Mouse (Mus musculus) embryo, embryonic 11.5 days (tissue): ENCODE measurements at regions not wholly inside any gene's neighbourhood (a gene's known extent, or its start where the extent isn't known, plus 50 kb on each side); places are given as distances from the start of the nearest gene placed in this dataset.

Experiments
- DNase-seq: peaks from one replicate; pipeline ENCODE4 v3.0.0-alpha.2; 2012; ENCODE audit warnings: low read depth, low spot score

DNA sequence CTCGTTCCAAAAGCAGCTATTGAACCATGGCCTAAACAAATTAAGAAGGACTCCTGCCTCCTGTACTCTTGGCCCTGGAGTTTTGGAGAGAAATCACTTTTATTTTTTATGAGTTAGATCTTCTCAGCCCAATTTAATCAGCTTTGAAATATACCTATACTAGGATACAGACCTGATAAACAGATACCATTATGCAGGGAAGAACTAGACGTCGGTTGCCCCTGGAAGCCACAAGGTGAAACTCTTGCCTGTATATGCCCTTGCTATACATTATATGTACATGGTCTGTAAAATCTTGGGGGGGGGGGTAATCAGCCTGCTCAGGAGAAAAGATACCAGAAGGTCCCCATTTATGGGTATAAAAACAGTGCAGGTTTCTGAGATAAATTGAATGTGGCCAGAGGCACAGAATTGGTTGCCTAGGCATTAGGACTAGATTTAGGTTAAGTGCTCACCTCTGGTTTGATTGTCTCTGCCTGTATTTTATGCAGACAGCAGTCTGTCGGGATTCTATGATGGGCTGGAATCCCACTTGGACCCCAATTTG is 1239.9 kb upstream of the A1bg start:
- DNase-seq, result no peak

DNA sequence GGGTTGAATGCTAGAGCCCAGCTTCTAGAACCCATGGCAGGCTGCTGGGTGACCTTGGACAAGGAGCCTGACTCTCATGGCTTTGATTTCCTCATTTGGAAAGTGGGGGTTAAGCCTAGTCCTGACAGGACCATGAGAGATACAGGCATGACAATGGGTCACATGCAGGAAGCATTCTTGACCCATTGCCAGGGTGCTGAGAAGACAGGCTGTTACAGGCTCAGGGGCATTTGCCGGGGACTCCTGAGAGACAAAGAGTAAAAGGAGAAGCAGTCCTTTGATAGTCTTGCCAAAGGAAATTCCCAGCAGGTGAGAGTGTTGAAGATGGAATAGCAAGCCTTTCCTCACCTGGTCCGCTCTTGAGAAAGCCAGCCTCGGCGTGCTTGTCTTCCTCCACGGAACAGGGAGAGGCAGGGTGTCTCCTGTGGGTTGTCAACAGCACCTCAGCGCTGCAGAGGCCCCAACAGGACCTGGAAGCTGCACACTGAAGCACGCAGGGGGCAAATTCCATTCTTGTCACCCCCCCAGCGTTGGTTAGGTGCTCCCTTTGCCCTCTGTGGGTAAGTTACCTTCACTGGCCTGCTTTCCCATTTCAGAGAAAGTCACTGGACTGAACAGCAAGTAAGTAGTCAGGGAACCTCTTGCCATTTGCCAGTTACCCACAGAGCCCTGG is 1239.3 kb upstream of the A1bg start:
- DNase-seq, result no peak

DNA sequence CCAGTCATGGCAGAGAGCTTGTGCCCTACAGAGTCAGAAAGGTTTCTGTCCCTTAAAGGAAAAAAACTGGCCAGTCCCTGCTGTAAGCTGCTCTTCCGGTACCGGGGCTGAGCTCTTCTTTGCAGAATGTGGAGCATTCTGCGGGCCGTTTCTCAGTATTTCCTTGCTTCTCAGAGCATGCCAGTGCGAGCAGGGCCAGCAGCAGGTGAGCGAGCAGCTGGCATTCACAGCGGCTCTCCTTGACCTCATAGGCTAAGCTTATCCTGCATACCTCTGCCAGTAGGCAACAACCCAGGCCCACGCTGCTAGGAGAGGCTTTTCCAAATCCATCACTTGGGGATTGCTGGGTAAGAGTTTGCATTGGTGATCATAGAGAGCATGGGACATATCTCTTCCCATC is 1238.2 kb upstream of the A1bg start:
- no peak for DNase-seq

DNA sequence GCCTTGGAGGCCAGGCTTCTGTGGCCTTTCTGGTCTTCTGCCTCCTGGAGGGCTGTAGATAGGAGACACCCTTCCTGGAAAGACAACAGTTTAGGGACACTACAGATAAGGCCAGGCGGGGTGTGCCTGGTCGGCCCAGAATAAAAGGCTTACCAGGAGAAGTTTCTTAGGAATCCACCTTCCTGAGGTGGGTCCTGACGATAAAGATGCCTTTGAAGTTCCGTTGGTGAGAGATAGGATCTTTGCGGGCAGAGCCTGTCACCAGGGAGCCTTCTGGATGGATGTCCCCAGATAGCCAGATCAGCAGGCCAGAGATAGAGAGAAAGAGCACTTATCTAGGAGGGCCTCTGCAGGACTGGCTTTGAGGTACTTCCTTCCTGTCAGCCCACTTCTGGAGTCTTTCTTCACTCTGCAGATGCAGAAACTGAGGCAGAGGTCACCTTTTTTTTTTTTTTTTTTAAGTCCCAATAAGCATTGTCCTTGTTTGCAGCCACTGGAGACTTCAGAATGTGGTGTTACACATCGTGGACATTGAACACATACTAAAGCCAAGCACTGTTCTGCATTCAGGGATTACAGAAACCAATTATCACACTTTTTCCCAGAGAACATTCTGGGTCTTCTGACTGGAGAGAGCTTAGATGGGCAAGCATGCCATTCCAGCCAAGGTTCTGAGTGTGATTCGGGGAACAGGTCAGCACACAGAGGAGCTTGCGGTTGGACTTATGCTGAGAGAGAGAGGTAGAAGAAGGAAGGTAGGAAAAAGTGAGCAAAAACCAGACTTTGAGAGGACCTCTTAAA is 1236.3 kb upstream of the A1bg start:
- no peak for DNase-seq

DNA sequence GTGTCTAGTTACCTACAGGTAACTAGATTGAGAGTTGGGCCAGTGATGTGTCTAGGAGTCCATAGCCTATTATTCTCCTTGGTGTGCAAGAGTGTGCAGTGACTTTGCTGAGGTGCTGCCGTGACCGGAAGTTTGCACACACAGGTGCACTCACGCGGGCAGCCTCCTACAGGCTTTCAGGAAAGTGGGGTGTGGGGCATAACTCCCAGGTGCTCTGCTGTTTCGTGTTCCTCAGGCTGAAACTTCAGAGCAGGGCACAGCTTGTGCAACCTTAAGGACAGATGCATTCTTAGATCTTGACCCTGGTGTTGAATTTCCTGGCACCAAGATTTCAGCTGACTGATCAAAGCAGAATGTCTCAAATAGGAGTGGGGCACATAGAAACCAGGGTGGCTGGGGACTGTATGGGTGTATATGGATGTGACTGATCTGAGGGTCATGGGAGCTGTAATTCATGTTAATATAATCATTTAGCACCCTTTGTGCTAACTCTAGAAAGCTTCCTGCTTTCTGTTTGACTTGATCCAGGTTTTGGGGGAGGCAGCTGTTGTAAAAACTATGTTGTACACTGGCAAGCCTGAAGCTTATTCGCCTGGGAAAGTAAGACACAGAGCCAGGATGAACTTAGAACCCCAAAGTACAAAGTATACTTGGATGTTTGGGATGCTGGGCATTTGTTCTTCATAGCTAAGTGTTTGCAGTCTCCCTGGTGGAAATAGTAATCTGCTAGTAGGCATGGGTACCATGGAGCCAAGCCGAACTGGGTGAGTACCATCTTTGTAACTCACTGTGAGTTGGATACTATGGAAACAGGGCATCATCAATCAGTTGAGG is 1234.6 kb upstream of the A1bg start:
- no peak for DNase-seq

DNA sequence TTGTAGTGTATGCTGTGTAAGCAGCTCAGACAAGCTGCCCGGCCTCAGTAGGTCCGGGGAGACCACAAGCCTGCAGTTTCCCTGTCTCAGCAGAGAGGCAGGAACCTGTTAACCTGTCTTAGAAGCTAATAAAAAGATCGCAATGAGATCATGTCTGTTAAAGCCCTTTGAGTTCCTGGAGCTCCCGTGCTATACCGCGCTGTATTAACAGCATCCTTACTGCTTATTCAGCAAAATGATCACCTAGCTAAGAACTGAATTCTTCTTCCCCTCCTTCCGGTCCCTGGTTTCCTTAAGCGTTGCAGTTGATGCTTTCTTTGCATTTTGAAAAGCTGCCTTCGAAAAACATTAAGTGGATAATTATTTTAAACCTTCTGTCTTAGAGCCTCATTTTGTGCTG is 1230.4 kb upstream of the A1bg start:
- no peak for DNase-seq

DNA sequence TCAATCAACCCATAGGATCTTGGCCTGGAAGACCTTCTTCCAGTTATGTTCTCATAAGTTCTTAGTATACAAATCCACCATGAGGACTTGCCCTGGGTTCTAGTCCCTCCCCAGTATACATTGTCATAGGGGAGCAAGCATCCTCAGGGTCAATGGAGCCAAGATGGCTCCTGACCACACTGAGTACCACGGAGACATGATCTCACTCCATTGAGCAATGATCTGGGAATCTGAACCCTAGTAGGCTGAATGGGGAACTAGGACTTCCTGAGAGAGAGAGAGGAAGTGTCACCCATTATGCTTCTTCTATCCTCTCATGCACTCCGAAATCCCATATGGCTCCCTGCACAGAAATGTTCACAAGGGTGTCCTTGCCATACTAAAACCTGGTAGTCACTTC is 1229.3 kb upstream of the A1bg start:
- no peak for DNase-seq

DNA sequence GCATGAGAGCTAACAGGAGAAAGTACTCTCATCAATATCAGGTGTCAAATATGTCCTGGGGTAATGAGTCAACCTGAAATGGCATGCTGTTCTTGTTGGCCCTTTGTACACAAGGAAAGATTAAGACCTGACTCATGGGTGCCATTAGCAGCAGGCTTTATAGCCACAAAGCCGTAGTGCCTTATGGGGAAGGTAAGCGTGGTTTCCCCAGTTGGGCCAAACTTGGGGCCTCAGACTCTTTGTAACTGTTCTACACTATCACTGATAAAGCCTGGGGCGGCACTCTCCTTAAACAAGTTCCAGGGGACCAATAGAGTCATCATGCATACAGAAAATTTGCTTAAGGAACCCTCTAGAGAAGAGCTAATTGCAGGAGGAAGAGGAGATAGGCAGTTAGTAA is 1228.9 kb upstream of the A1bg start:
- no peak for DNase-seq

DNA sequence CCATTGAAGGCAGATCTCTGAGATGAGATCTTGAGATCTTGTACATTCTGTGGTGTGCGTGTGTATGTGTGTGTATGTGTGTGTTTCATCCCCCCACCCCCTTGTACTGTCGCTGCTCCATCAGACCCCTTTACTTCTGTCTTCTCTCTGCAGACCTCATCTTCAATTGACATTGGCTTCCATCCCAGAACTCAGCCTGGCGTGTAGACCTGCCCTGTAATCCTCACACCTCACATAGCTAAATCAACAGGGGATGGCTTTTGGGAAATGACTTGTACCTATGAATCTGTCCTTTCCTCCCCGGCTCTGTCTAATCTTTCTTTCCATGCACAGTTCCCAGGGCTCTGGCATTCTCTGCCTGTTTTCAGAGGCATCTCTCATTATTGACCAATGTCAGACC is 1227.5 kb upstream of the A1bg start:
- no peak for DNase-seq

DNA sequence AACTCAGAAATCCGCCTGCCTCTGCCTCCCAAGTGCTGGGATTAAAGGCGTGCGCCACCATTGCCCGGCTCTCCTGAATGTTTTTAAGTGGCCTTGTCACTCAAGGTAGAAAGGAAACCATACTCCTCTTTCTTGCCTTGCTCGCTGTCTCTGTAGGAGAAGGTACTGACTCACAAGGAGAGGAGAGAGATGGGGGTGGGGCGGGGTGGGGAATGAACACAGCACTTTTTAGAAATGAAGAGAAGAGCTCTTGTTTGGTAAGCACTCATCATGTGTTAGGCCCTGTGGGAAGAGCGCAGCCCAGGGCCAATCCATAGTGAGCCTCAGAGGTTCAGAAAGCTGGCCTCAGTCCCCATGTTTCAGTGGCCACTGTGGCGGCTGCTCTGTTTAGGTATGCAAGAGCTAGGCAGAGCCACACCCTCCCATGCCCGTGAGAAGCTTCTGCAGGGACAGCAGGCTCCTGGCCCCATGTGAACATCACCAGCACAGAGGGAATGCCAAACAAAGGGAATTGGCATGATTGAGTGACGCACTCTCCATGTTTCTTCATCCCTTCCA is 1225.9 kb upstream of the A1bg start:
- DNase-seq, result no peak

DNA sequence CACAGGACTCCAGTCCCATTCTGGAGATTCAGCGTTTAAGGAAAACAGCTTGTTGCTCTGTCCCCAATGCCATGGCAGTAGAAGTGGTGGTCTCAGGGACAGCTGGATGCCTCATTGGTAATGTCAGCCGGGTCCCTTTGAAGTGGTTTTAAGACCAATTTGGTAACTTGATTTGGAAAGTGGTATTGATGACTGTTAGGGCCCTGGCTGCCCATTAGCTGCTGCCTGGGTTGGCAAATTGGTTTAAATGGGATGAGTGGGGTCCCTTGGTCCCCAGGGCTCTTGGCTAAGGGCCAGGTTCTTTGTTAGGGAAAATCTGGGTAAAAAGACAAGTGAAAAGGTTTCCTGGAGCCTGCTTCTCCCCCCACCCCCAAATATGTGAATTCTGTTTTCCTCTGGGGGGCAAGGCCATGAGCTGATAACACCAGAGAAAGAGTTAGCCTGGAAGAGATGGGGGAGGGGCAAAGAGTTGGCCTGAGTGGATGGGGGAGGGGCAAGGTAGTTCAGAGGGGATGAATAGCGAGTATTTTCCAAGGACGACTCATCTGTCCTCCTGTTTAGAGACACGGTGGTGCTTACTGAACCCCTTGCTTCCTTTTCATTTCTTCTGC is 1224.6 kb upstream of the A1bg start:
- no peak for DNase-seq

DNA sequence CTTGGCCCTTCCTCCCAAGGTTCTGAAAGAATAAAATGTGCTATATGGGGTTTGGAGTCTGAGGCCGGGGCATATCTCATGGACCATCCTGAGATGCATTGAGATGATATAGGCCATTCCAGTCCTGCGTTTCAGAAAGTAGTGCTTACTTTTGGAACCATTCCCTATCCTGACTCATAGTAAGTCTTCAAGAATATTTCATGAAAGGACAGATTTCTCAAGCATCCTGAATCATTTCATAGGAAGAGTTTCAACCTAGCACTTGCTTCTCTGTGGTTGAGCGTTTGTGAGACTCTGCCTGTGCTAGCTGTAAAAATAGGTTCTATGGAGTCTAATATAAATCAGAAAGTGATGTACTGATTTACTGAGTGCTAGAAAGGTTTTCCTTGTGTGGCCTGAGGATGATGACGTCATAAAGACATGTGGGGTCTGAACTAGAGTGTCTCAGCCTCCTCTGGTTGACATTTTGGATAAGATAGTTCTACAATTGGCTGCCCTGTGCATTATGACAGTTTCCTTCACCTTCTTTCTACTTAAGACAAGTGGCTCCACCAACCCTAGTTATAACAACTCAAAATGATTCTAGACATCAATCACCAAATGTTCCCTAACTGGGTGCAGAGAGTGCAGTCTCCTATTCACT is 1223.0 kb upstream of the A1bg start:
- DNase-seq, result no peak

DNA sequence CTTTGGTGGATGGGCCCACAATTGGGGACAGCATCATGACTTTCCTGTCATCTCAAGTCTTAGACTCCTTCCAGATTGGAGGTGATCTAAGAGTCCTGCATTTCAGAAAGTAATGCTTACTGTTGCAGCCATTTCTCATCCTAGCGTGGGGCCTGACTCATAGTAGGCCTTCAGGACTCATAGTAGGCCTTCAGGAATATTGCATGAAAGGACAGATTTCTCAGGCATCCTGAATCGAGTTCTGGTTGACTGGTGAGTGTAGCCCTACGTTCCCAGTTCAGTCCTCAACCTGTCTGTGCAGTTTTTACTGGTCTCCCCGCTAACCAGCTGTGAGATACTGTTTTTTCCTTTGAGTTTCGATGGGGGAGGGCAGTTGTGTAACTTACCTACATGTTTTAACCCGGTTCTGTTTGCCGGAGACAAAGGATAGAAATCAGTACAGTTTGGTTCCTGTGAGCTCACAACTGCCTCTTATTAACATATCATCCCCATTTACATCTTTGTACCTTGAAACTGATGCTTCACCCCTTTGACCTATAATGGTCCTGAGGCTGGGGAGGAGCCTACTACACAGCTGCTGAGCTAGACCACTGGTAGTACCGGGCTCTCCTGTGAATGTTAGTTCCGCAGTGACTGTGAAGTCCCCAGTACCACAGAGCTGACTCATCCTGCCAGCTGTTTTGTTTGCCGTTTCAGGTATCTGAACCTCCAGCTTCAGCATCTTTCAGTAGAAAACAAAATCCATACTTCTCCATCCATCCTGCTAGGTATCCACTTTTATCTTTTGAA is 1222.2 kb upstream of the A1bg start:
- DNase-seq, result no peak

DNA sequence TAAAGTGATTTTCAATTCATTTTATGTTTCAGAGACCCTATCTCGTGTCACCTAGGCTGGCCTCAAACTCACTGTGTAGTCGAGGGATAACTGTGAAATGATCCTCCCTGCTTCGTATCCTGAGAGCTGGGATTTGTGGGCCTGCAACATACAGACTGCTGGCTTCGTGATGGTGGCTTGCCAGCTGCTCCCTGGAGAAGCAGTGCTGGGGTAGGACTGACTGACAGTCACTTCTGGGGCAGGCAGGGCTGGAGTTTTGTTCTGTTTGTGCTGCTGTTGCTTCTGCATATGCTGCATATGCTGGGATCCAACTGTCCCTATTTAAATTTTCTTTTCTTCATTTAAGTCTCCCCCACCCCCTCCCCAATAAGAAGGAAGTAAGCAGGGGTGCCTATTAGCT is 1217.0 kb upstream of the A1bg start:
- no peak for DNase-seq

DNA sequence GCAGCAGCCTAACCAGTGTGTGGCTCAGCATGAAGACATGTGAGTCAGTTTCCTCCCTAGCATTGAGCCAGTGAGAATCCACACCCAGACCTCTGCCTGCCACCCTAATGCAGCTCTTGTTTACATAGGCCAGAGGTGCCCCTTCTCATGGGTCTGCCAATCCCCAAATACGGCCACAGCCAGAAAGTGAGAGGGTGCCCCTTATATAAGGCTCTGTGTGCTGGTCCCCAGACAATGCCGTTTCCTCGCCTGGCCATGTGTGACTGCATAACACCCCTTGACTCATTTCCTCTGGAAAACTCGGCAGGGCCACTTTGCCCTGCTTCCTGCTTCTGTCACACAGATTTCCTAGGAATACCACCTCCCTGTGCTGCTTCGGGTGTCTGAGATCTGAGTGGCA is 1216.4 kb upstream of the A1bg start:
- no peak for DNase-seq

DNA sequence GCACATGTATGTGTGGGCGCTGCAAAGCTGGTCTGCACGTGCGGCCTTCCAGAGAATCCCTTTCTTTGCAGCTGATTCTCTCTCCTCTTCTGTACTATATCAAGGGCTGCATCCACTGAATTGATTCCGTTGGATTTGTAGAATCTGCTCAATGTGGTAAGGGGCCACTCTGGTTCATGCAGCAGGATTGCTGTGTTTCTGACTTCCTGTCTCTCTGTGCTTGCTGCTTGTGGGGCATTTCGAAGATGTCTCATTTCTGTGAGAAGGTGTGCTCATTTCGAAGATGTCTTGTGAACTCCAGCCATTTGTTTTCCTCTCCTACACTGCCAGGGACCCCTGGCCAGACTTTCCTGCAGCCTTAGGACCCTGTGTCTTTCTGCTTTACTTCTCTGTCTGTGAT is 1215.9 kb upstream of the A1bg start:
- DNase-seq, result no peak

DNA sequence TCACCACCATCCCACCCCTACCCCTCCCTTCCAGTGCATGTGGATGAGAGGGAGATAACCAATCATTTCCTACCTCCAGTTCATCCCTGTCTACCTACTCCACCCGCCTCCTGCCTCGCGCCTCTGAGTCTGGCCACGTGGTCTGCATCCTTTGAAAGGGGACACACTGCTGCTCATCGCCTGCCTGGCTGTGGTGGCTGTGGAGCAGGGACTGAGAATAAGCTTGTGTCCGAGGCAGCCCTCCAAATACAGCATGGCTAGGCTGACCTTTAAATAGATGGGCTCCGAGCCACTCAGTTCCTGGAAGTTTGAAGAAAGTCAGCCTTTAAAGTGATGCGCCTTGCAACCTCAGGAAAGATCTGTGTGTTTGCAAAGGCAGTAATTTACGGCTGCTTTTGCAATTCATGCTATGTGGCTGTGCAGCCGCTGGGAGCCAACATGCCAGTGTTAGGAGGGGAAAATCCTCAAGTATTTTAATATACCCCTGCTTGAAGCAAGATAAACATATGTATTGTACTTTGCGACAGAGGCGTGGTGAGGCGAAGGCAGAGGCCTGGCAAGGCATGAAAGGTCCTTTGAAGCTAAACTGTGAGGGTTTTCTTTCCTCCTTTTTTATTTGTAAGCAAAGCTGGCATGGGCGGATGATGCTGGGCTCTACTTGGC is 1214.3 kb upstream of the A1bg start:
- no peak for DNase-seq

DNA sequence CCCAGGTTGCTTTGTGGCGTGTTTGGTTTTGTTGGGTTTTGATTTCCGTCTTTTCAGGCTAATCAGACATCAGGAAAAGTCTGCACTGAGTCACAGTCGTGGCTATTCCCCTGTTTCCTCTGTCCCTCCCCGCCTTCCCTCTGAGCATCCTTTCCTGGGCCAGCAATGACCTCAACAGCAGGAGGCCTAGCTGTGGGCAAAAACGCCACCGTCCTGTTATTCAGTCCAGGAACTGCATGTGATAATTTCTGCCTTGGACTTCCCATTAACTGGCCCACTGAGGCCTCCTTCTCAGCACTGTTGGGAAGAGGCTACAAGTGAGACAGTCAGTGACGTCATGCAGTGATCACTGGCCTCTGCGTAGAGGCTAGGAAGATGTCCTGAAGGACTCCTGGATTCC is 1212.0 kb upstream of the A1bg start:
- no peak for DNase-seq

DNA sequence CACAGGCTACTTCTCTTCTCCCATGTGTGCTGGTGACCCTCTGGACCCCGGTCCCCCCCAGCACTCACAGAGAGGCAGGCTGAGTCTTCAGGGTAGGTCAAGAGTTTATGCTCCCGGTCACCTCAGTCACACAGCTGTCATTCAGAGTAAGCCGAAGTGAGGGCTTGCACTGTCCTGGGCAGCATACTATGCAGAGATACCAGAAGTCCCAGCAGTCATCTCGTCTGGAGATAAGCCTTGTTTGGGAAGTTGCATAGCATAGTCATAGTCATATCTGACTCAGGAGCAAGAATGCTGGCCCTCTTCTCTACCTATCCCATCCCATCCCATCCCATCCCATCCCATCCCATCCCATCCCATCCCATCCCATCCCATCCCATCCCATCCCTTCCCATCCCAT is 1211.5 kb upstream of the A1bg start:
- no peak for DNase-seq

DNA sequence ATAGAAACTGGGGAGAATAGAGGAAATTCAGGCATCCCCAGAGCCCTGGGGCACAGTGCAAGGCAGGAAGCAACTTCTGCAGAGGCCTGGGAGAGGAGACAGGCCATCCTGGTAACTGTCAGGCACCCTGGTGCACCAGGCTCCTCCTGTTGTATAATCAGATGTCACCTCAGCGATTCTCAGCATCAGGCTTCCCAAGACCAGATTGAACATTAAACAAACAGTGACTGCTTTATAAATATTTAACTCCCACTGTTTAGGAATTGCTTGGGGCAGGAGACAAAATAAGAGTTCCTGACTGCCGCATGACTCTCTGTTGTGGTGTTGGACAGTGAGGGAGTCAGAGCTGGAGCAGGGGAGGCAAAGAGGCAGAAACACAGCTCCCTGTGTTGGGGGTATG is 1210.1 kb upstream of the A1bg start:
- no peak for DNase-seq
